Mouse (Mus musculus): ENCODE data around the gene Spg11. TPM values are rescaled to one million over a fixed set of nuclear protein-coding genes. Genes with fewer than 3 reads are reported as not detected.
A peak's percentile ranks its signal among the peaks of the same experiment; 100 is the strongest.

Gene Spg11
- polyA plus RNA-seq, 1 experiment from 2014 or later, result 9.8 TPM

GRCm38 (mm10) chr2:122141332-122141967, 23.3 kb upstream of the Spg11 start:
- 70% methylated on average over 5 of the region's 5 CpGs for WGBS
- Histone ChIP-seq H3K9me3 (replicated peaks) (no peaks in the 10 kb centered on the region), H3K27me3 (no peaks in the 10 kb centered on the region), H3K4me1 (no peaks in the 10 kb centered on the region), H3K4me3 (replicated peaks) (no peak overlapping the region), H3K36me3 (no peaks in the 10 kb centered on the region), H3K27ac (no peak overlapping the region), H3K9ac (no peak overlapping the region), H3K4me2 (no peak overlapping the region)
- no peak for ATAC-seq (replicated peaks; ENCODE audit: low FRiP score)

- no peak overlapping the region for H3K27ac ChIP-seq
- no peak overlapping the region for H3K4me3 ChIP-seq (replicated peaks)
- 75% methylated on average over 2 of the region's 2 CpGs for WGBS
- H3K4me2 ChIP-seq, result no peak overlapping the region
- no peaks in the 10 kb centered on the region for H3K4me1 ChIP-seq
- no peak for ATAC-seq (replicated peaks; ENCODE audit: low FRiP score)
- no peaks in the 10 kb centered on the region for H3K9me3 ChIP-seq (replicated peaks)
- H3K36me3 ChIP-seq, result no peaks in the 10 kb centered on the region
- H3K9ac ChIP-seq, result no peak overlapping the region
- H3K27me3 ChIP-seq, result no peaks in the 10 kb centered on the region
These were observed 22.6 kb upstream of the Spg11 start for GRCm38 (mm10) chr2:122140815-122141214.

- no peaks in the 10 kb centered on the region for H3K9me3 ChIP-seq (replicated peaks)
- no peak overlapping the region for H3K4me3 ChIP-seq (replicated peaks)
- no peaks in the 10 kb centered on the region for H3K36me3 ChIP-seq
- 49% methylated on average over 5 of the region's 5 CpGs for WGBS
- no peak for ATAC-seq (replicated peaks; ENCODE audit: low FRiP score)
- H3K4me1 ChIP-seq, result no peaks in the 10 kb centered on the region
- H3K9ac ChIP-seq, result no peak overlapping the region
- no peaks in the 10 kb centered on the region for H3K27me3 ChIP-seq
- no peak overlapping the region for H3K27ac ChIP-seq
- H3K4me2 ChIP-seq, result no peak overlapping the region
These were observed 19.8 kb upstream of the Spg11 start for GRCm38 (mm10) chr2:122137839-122138465.

- Histone ChIP-seq H3K9me3 (replicated peaks) (no peaks in the 10 kb centered on the region), H3K9ac (no peak overlapping the region), H3K4me3 (replicated peaks) (no peak overlapping the region), H3K36me3 (no peaks in the 10 kb centered on the region), H3K4me1 (no peaks in the 10 kb centered on the region), H3K27ac (no peak overlapping the region), H3K27me3 (no peaks in the 10 kb centered on the region), H3K4me2 (no peak overlapping the region)
- ATAC-seq (replicated peaks; ENCODE audit: low FRiP score), result no peak
- WGBS, result 86% methylated on average over 2 of the region's 2 CpGs
These were observed 14.4 kb upstream of the Spg11 start for GRCm38 (mm10) chr2:122132618-122133017.

GRCm38 (mm10) chr2:122132078-122132477, 13.9 kb upstream of the Spg11 start:
- Histone ChIP-seq H3K9me3 (replicated peaks) (no peaks in the 10 kb centered on the region), H3K4me2 (no peak overlapping the region), H3K4me3 (replicated peaks) (no peak overlapping the region), H3K4me1 (no peaks in the 10 kb centered on the region), H3K9ac (no peak overlapping the region), H3K27me3 (no peaks in the 10 kb centered on the region), H3K36me3 (no peaks in the 10 kb centered on the region), H3K27ac (no peak overlapping the region)
- no peak for ATAC-seq (replicated peaks; ENCODE audit: low FRiP score)
- 89% methylated on average over 2 of the region's 2 CpGs for WGBS

GRCm38 (mm10) chr2:122127635-122128034, 9.4 kb upstream of the Spg11 start:
- no peak overlapping the region for H3K4me2 ChIP-seq
- H3K36me3 ChIP-seq, result no peaks in the 10 kb centered on the region
- WGBS, result 89% methylated on average over 4 of the region's 4 CpGs
- H3K4me1 ChIP-seq, result no peaks in the 10 kb centered on the region
- no peaks in the 10 kb centered on the region for H3K27me3 ChIP-seq
- H3K9me3 ChIP-seq (replicated peaks), result no peaks in the 10 kb centered on the region
- no peak overlapping the region for H3K27ac ChIP-seq
- ATAC-seq (replicated peaks; ENCODE audit: low FRiP score), result no peak
- H3K9ac ChIP-seq, result no peak overlapping the region
- H3K4me3 ChIP-seq (replicated peaks), result no peak overlapping the region

GRCm38 (mm10) chr2:122126765-122127347, 8.7 kb upstream of the Spg11 start:
- Histone ChIP-seq H3K4me2 (no peak overlapping the region), H3K4me3 (replicated peaks) (no peak overlapping the region), H3K27ac (no peak overlapping the region), H3K4me1 (no peaks in the 10 kb centered on the region), H3K36me3 (no peaks in the 10 kb centered on the region), H3K9ac (no peak overlapping the region), H3K27me3 (no peaks in the 10 kb centered on the region), H3K9me3 (replicated peaks) (no peaks in the 10 kb centered on the region)
- no peak for ATAC-seq (replicated peaks; ENCODE audit: low FRiP score)
- 37% methylated on average over 5 of the region's 5 CpGs for WGBS

GRCm38 (mm10) chr2:122125680-122126572, 7.7 kb upstream of the Spg11 start:
- no peak for ATAC-seq (replicated peaks; ENCODE audit: low FRiP score)
- no peak overlapping the region for H3K4me2 ChIP-seq
- 53% methylated on average over 12 of the region's 12 CpGs for WGBS

GRCm38 (mm10) chr2:122116888-122117287, 1.3 kb downstream of the Spg11 start:
- Histone ChIP-seq H3K4me2 (peak overlapping the region; percentile 68; the same call in 1 of the 2 replicates), H3K4me3 (replicated peaks) (peak overlapping the region; percentile 95; the same call in 1 of the 2 replicates)

More at GRCm38 (mm10) chr2:122125680-122126572, 7.7 kb upstream of the Spg11 start:
- Histone ChIP-seq H3K9me3 (replicated peaks) (no peaks in the 10 kb centered on the region), H3K27ac (no peak overlapping the region), H3K4me1 (no peaks in the 10 kb centered on the region), H3K27me3 (no peaks in the 10 kb centered on the region), H3K9ac (no peak overlapping the region), H3K36me3 (no peaks in the 10 kb centered on the region), H3K4me3 (replicated peaks) (no peak overlapping the region)

GRCm38 (mm10) chr2:122109714-122110113, 8.5 kb downstream of the Spg11 start:
- WGBS, result 84% methylated on average over 4 of the region's 4 CpGs
- Histone ChIP-seq H3K9ac (no peak overlapping the region), H3K4me3 (replicated peaks) (no peak overlapping the region), H3K4me2 (no peak overlapping the region), H3K4me1 (no peaks in the 10 kb centered on the region), H3K27me3 (no peaks in the 10 kb centered on the region), H3K27ac (no peak overlapping the region), H3K36me3 (peaks cover 60% of the 10 kb centered on the region), H3K9me3 (replicated peaks) (no peaks in the 10 kb centered on the region)
- no peak for ATAC-seq (replicated peaks; ENCODE audit: low FRiP score)

More at GRCm38 (mm10) chr2:122116888-122117287, 1.3 kb downstream of the Spg11 start:
- H3K9ac ChIP-seq, result no peak overlapping the region
- H3K27ac ChIP-seq, result no peak overlapping the region
- 86% methylated on average over 2 of the region's 2 CpGs for WGBS
- H3K27me3 ChIP-seq, result no peaks in the 10 kb centered on the region
- peaks cover 17% of the 10 kb centered on the region for H3K36me3 ChIP-seq
- no peaks in the 10 kb centered on the region for H3K9me3 ChIP-seq (replicated peaks)
- peaks cover 12% of the 10 kb centered on the region; the same call in 1 of the 2 replicates for H3K4me1 ChIP-seq
- ATAC-seq (replicated peaks; ENCODE audit: low FRiP score), result no peak

GRCm38 (mm10) chr2:122108101-122108500, 10.1 kb downstream of the Spg11 start:
- Histone ChIP-seq H3K9me3 (replicated peaks) (no peaks in the 10 kb centered on the region), H3K4me3 (replicated peaks) (no peak overlapping the region), H3K4me2 (no peak overlapping the region), H3K27me3 (no peaks in the 10 kb centered on the region), H3K27ac (no peak overlapping the region), H3K9ac (no peak overlapping the region), H3K36me3 (peaks cover 58% of the 10 kb centered on the region), H3K4me1 (no peaks in the 10 kb centered on the region)
- WGBS, result 73% methylated on average over 14 of the region's 14 CpGs
- no peak for ATAC-seq (replicated peaks; ENCODE audit: low FRiP score)

- Histone ChIP-seq H3K4me1 (no peaks in the 10 kb centered on the region), H3K9me3 (replicated peaks) (no peaks in the 10 kb centered on the region), H3K9ac (no peak overlapping the region), H3K27ac (no peak overlapping the region), H3K36me3 (peaks cover 76% of the 10 kb centered on the region), H3K4me3 (replicated peaks) (no peak overlapping the region), H3K4me2 (no peak overlapping the region), H3K27me3 (no peaks in the 10 kb centered on the region)
- ATAC-seq (replicated peaks; ENCODE audit: low FRiP score), result no peak
These were observed 16.1 kb downstream of the Spg11 start for GRCm38 (mm10) chr2:122102070-122102469.
